Mouse (Mus musculus) liver, postnatal 0 days (tissue): ENCODE data around the gene Psmd2.

Experiments used
- CTCF ChIP-seq: sonication (generic); IDR thresholded peaks from 2 replicates; pipeline ENCODE4 v1.5.1; 2016; ENCODE audit warnings: antibody characterized with exemption, low read depth
- EP300 ChIP-seq: IDR thresholded peaks from 2 replicates; pipeline ENCODE4 v1.6.1; 2016; ENCODE audit warnings: antibody characterized with exemption, low read depth, mild to moderate bottlenecking

- TF ChIP-seq CTCF = no peak
- no peak; the same call in 1 of the 2 replicates for TF ChIP-seq EP300
Measured at GRCm38 (mm10) chr16:20611357-20612227, 39.9 kb upstream of the Psmd2 start, which contains the start of the genes Eef1akmt4, Gm49333 and Alg3.
